Mouse (Mus musculus): ENCODE data around the gene Wfdc3.

Gene Wfdc3

GRCm38 (mm10) chr2:164745843-164746479, at the start of gene Wfdc3, which contains the start of gene Dnttip1:
Gene Wfdc3, minus strand, starts transcription at chr2:164745931.
Gene Dnttip1, plus strand, starts transcription at chr2:164745983.
- DNase-seq (ENCODE audit: low spot score), result peak; percentile 84

GRCm38 (mm10) chr2:164794293-164794692, 48.6 kb upstream of the Wfdc3 start:
- DNase-seq (ENCODE audit: low spot score), result no peak

- DNase-seq (ENCODE audit: low spot score), result no peak
Observed at GRCm38 (mm10) chr2:164793772-164794171, 48.0 kb upstream of the Wfdc3 start.

GRCm38 (mm10) chr2:164793236-164793635, 47.5 kb upstream of the Wfdc3 start:
- no peak for DNase-seq (ENCODE audit: low spot score)

- no peak for DNase-seq (ENCODE audit: low spot score)
Observed at GRCm38 (mm10) chr2:164792400-164793190, 46.9 kb upstream of the Wfdc3 start.

- DNase-seq (ENCODE audit: low spot score), result no peak
Observed at GRCm38 (mm10) chr2:164791841-164792261, 46.1 kb upstream of the Wfdc3 start.

- no peak for DNase-seq (ENCODE audit: low spot score)
Observed at GRCm38 (mm10) chr2:164790451-164790850, 44.7 kb upstream of the Wfdc3 start.

- DNase-seq (ENCODE audit: low spot score), result no peak
Observed at GRCm38 (mm10) chr2:164788411-164788810, 42.7 kb upstream of the Wfdc3 start.

GRCm38 (mm10) chr2:164787779-164788178, 42.0 kb upstream of the Wfdc3 start:
- DNase-seq (ENCODE audit: low spot score), result no peak

- DNase-seq (ENCODE audit: low spot score), result no peak
Observed at GRCm38 (mm10) chr2:164787032-164787431, 41.3 kb upstream of the Wfdc3 start.

- DNase-seq (ENCODE audit: low spot score), result no peak
Observed at GRCm38 (mm10) chr2:164786388-164786885, 40.7 kb upstream of the Wfdc3 start.

GRCm38 (mm10) chr2:164785481-164786387, 40.0 kb upstream of the Wfdc3 start, which contains the start of gene Snx21:
Gene Snx21, plus strand, starts transcription at chr2:164785823.
- peak; percentile 68 for DNase-seq (ENCODE audit: low spot score)

- no peak for DNase-seq (ENCODE audit: low spot score)
Observed at GRCm38 (mm10) chr2:164784869-164785420, 39.2 kb upstream of the Wfdc3 start.

GRCm38 (mm10) chr2:164783926-164784581, 38.3 kb upstream of the Wfdc3 start:
- no peak for DNase-seq (ENCODE audit: low spot score)

GRCm38 (mm10) chr2:164781876-164782275, 36.1 kb upstream of the Wfdc3 start:
- no peak for DNase-seq (ENCODE audit: low spot score)

- no peak for DNase-seq (ENCODE audit: low spot score)
Observed at GRCm38 (mm10) chr2:164779481-164780086, 33.9 kb upstream of the Wfdc3 start, which contains the start of gene Tnnc2. Gene Tnnc2, minus strand, starts transcription at chr2:164779967.

GRCm38 (mm10) chr2:164778809-164779208, 33.1 kb upstream of the Wfdc3 start:
- no peak for DNase-seq (ENCODE audit: low spot score)

GRCm38 (mm10) chr2:164778015-164778287, 32.2 kb upstream of the Wfdc3 start:
- no peak for DNase-seq (ENCODE audit: low spot score)

- no peak for DNase-seq (ENCODE audit: low spot score)
Observed at GRCm38 (mm10) chr2:164777246-164778014, 31.7 kb upstream of the Wfdc3 start.

- DNase-seq (ENCODE audit: low spot score), result no peak
Observed at GRCm38 (mm10) chr2:164776801-164777200, 31.1 kb upstream of the Wfdc3 start.

Measured in urinary bladder, postnatal 10 days (tissue).